Mouse (Mus musculus) spleen, embryonic (tissue): ENCODE results near the gene Brk1.

Experiments
- CTCF ChIA-PET: fragments of 350-600 bp; sonication (Branson Sonifier 250); formaldehyde crosslinking; loops from one replicate; lab custom pipeline; 2022; lab: Charles Lee

The Brk1 gene

DNA sequence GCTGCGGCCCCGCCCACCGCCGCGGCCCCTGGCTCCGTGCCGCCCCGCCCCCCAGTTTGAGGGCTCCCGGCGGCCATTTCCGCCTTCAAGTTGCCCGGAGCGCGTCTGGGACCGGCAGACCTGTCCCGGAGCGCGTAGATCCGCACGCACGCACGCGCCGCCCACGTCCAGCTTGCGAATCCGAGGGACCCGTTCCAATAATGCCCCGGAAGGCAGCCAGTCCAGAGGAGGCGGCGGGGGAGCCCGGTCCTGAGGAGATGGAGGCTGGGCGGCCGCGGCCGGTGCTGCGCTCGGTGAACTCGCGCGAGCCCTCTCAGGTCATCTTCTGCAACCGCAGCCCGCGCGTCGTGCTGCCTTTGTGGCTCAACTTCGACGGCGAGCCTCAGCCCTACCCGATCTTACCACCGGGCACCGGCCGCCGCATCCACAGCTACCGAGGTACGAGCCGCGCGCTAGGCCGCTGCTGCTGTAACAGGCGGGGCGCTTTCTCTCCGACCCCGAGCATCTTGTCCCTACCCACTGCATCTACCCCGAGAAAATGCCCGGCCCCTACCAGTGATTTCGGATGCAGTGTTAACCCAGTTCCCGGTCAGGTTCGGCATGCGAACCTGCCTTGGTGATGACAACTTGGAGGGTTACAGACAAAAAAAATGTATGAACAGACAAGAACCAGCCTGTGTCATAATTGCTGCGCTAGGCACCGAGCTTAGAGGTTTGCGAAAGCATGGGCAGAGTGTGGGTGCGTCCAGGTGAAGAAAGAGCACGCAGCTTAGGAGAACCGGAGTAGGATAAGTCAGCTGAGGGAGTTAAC lies 19.6 kb downstream of the Brk1 start, which contains the start of gene Vhl:
Gene Vhl, plus strand, starts transcription at position 19 of the 811 bp plus-strand sequence.
- CTCF ChIA-PET: interaction anchor here (0.6 to 0.7 kb wide), 2 partner anchors 82 to 1985 kb away, joined by 3 to 9 read pairs; no protein-coding TSS in a partner anchor

DNA sequence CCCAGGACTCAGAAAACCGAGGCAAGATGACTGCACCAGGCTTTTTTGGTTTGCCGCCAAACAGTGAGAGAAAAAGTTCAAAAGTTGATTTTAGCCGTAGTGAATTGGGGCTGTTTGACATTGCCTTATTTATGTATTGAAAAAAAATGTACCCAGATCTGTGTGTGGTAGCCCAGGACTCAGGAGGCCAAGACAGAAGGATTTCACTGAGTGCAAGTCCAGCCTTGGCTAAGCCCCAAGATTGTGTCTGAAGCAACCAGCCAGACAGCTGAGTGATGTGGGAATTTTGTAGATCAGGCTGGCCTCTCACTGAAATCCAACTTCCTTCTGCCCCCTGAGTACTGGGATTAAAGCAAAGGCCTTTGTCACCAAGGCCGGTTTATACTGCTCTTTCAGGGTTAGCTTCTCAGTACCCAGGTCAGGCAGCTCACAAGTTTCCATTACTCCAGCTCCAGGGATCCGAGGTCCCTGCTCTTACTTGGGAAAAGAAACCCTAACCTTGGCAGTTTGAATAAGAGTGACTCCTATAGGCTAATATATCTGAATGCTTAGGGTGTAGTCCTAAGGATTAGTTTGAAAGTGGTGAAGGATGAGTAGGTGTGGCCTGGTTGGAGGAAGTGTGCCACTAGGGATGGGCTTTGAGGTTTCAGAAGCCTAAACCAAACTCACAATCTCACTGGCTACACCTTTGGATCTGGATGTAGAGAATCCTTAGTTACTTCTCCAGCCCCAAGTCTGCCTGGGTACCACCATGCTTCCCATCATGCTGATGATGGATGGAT lies 20.6 kb downstream of the Brk1 start:
- CTCF ChIA-PET: interaction anchor here (0.7 kb wide), 1 partner anchor 1984 kb away, joined by 3 read pairs; no protein-coding TSS in a partner anchor

DNA sequence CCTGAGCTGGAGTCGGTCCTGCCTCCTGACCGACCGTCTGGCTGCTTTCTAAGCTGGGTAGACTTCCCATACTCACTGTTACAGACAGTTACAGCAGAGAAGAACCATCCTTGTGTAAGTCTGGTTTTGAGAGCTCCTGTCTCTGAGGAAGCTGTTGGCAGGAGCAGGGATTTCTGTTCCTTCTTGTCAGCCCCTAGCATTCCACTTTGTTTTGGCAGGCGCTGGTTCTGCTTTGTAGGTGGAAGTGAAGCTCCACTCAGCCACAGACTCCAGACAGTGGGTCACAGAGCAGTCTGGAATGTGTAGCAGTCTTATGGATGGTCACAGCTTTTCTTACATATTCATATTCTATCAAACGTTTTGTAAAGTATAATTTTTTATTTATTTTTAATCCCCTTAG lies 25.8 kb downstream of the Brk1 start:
- CTCF ChIA-PET: no interaction called here

DNA sequence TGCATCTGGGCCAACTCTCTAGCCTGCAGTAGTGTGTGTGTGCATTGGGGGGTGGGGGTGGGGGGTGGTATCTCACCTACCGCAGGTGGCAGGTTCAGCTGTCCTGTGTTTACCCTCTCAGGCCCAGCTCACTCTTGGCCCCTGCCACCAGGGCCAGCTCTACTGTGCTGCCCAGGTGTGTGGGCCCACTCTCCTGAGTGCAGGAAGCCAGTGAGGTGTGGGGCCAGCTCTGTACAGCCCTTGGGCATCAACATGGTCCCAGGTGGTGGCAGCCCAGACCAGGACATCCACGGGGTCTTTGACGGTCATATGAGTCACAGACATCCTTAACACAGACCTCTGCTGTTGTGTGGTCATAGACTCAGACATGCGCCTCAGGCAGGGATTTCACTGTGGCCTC lies 28.3 kb downstream of the Brk1 start:
- CTCF ChIA-PET: interaction anchor here (0.5 to 0.6 kb wide), 2 partner anchors 55 to 191 kb away, joined by 3 to 5 read pairs; no protein-coding TSS in a partner anchor

DNA sequence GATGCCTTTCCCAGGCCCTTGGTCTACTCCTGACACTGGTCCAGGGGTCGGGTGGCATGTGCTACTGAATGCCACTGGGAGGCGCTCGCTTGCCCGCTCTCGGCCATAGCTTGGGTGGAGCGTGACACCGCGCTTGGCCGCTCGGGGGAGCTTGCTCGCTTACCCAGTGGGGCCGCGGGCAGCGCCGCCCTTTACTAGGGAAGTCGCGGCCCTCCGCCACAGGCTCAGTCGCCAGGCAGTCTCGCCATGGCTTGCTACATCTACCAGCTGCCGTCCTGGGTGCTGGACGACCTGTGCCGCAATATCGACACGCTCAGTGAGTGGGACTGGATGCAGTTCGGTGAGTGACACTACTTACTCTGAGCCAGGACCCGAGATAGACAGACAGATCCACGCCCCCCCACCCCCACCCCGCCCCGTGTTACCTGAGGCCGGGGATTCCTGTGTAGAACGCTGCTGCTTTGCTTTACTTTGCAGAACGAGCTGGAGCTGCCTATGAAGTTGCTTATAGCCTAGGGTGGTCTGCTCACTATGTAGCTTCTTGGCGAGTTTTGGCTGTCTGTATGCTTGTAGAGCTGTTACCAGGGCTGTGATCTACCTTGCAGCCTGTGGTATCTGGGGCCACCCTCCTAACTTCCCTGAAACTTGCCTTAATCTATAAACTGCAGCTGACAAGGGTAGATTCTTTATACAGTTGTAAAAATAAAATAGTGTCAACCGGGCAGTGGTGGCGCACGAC lies 33.9 kb downstream of the Brk1 start, which contains the start of gene Irak2:
Gene Irak2, plus strand, starts transcription at position 166 of the 739 bp plus-strand sequence.
- CTCF ChIA-PET: interaction anchor here (0.6 to 1.1 kb wide), 7 partner anchors 16 to 822 kb away, joined by 3 to 6 read pairs (median 3); no protein-coding TSS in a partner anchor

DNA sequence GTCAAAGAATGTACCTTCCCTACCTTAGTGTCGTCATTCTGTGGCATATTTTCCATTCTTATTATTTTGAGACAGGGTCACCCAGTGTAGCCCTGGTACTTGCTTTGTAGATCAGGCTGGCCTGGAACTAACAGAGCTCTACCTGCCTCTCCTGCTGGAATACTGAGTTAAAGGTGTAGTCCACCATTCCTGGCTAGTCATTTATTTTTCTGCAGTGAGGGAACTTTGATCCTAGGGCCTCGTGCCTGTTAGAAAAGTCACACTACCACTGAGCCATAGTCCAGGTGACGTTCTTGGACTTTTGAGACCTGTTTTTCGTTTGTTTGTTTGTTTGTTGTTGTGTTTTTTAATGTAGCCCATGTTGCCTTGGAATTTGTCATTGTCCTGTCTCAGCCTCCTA lies 34.6 kb downstream of the Brk1 start:
- CTCF ChIA-PET: interaction anchor here (0.6 to 1.1 kb wide), 4 partner anchors 15 to 821 kb away, joined by 3 to 6 read pairs (median 3); no protein-coding TSS in a partner anchor

DNA sequence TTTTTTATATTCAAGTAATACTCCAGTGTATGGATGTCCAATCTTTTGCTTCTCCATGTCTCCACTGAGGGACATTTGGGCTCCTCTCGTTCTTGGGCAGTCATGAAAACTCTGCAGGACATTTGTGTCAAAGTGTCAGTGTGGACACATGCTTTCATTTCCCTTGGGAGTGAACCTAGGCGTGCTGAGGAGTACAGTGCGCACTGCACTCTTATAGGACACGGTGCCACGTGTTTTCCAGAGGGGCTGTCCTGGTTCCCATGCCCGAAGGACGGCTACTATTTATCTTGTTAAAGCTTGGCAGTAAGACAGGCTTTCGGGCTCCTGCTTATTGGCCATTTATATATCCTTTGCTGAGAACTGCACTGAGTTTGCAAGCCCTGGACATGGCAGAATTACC lies 38.0 kb downstream of the Brk1 start:
- CTCF ChIA-PET: no interaction called here

DNA sequence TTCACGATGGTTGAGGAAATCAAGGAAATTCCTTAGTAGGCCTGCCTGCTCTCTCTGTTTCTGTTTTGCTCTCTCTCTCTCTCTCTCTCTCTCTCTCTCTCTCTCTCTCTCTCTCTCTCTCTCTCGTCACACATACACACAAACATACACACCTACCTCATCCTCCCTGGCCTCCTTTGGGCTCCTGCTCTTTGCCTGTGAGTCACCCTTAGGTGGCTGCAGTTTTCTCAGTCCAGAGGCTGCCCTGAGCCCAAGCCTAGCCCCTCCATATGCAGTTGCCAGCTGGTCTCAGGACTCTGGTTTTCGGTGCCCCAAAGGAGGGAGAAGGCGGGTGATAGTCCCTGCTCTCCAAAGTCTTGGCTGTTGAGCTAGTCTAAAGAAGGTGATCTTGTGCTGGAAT lies 38.4 kb downstream of the Brk1 start:
- CTCF ChIA-PET: no interaction called here

DNA sequence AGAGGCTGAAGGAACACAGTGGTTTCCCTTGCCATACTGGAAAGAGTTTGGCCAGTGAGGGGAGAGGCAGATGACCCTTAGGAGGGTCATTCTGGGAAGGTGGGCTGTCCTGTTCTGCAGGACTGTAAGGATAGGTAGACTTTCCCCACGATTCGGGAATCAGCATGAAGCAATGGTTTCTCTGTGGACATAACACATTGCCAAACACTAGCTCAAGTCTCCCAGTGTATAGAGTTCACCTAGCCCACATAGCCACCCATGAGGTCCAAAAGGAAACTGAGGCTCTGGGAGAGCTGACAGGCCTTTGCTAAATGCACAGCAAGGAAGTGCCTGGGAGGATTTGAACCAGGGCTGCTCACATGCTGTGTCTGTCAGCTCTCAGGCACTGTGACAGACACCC lies 39.4 kb downstream of the Brk1 start:
- CTCF ChIA-PET: interaction anchor here (0.6 kb wide), 1 partner anchor 11 kb away, joined by 3 read pairs; no protein-coding TSS in a partner anchor

DNA sequence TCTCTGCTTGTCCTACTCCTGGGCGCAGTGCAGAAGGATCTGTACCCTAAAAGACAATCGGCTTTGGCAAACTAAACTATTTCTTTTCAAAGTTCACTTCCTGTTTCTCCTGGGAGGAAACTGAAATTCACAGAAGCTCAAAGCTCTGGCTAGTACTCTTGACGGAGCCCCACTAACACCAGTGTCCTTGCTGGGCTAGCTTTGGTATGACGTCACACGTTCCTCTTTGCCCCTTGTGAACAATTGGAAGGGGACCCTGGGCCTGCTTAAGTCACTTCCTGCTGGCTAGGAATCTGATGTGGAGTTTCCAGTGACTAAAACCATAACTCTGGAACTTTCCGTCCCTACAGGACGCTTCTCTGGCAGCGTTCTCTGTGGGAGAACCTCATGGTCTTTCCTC lies 40.2 kb downstream of the Brk1 start:
- CTCF ChIA-PET: interaction anchor here (0.5 to 0.6 kb wide), 2 partner anchors 10 to 371 kb away, joined by 3 read pairs; no protein-coding TSS in a partner anchor

DNA sequence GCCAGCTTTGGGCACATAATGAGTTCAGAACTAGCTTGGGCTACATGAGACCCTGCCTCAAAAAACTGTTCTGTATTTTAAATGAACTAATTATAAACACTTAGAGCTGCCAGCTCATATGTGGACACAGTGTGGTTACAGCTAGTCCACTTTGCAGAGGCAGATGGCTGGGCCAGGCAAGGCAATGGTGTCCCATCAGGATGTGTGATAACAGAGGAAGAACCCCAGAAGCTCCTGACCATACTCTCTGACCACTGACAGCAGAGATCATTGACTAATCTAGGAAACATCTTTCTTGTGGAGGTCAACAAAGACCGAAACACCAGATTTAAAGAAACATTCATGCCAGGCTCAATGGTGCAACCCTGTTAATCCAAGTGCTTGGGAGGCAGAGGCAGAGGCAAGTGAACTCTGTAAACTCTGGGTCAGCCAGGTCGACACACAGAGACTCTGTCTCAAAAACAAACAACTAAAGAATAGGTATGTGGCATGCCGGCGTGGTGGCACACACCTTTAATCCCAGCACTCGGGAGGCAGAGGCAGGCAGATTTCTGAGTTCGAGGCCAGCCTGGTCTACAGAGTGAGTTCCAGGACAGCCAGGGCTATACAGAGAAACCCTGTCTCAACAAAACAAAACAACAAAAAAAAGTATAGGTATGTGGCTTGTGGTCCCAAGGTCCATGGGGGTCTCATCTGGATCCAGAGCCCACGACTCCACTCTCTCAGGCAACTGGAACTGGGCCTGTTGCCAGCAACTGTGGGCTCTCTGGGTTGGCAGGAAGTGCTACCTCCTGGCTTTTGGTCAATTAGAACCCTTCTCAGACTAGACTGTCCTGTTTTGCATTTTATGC lies 45.0 kb downstream of the Brk1 start:
- CTCF ChIA-PET: interaction anchor here (0.6 kb wide), 1 partner anchor 10 kb away, joined by 3 read pairs; no protein-coding TSS in a partner anchor

DNA sequence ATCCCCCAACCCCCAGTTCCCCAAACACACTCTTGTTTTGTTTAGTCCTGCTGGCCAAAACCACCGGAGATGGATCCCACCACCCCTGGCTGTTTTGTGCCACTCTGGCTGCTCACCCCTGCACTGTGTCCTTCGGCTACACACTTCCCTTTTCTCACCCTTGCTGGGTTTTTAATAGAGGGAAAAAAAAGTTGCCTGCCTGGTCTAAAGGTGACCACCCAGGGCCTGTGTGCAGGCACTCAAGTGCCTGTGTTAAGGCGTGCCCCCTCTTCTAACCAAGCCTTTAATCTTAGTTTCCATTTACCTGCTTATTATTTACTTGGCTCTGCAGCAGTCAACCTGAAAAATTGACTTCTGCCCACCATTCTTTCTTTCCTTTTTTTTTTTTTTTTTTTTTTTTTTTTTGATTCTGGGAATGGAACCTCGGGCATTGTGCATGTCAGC lies 45.6 kb downstream of the Brk1 start:
- CTCF ChIA-PET: interaction anchor here (0.6 kb wide), 1 partner anchor 9 kb away, joined by 3 read pairs; no protein-coding TSS in a partner anchor

DNA sequence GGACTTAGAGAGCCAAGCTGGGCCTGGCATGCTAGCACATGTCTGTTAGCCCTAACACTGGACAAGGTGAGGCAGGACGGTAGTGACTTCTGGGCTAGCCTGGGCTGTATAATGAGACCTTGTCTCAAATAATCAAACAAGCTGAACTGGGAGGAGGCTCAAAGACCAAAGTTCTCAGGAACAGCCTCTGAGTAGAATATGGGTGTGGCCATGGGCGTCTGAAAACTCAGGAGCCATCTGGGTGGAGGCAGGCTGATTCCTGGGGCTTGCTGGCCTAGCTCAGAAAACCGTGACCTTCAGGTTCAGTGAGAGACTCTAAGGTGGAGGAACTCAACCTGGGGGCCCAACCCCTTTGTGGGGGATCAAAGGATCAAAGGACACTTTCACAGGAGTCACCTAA lies 47.1 kb downstream of the Brk1 start:
- CTCF ChIA-PET: interaction anchor here (0.5 kb wide), 1 partner anchor 253 kb away, joined by 3 read pairs; no protein-coding TSS in a partner anchor

DNA sequence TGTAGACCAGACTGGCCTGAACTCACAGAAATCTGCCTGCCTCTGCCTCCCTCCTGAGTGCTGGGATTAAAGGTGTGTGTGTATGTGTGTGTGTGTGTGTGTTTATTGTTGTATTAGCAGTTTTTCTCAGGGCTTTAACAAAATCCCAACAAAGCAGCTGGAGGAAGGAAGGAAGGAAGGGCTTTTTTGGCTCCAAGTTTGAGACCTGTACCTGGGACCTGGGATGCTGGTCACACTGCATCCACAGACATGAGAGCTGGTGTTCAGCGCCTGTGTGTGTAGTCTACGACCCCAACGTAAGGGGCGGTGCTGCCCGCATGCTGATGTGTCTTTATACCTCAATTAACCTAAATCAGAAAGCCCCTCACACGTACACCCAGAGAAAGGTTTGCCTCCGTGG lies 49.0 kb downstream of the Brk1 start:
- CTCF ChIA-PET: interaction anchor here (2.2 kb wide), 1 partner anchor 24 kb away, joined by 6 read pairs; no protein-coding TSS in a partner anchor

DNA sequence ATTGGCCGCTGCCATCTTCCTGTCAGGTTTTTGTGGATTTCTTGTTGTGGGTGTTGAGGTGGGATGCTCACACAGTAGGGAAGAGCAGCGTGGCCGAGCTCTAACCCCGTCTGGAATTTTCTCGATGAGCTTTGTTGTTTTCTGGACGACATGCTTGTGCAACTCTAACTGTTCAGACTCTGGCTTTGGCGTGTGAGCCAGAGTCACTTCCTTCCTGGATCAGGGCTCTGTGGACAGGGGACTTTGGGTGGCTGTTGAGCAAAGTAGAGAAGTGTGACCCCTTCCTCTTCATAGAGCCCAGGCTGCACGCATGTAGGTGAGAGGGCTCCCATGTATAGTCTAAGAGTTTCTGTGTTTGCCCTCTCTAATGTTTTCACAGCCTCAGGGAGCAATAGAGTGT lies 49.5 kb downstream of the Brk1 start:
- CTCF ChIA-PET: interaction anchor here (0.7 to 2.2 kb wide), 3 partner anchors 10 to 23 kb away, joined by 3 to 6 read pairs (median 3); partner anchors contain the start of gene Irak2

DNA sequence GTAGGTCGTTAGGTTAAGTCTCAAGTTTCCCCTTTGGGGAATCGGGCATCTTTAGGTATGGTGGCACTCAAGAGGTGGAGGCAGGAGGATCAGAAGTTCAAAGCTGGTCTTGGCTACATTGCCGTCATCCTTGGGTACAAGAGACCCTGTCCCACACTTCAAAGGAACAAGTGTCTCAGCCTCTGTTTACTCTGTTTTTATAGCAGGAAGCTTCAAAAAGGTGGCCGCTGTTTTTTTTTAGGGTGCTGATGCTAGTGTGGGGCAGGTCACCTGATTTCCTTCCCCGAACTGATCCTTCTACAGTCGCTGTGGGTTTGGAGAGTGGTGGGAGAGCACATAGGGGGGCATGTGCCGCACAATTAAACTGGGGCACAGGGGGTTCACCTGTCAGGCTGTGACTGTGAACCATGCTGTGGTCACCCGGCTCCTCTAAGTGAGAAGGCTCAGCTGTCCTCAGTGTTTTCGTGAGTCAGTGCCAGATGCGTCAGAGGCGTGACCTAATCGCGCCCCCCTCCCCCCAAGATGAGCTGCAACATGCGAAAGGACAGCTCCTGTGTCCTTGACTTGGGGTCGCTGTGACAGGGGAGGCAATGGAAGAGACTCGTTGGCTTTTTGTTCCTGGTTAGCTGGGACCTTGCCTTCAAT lies 50.3 kb downstream of the Brk1 start:
- CTCF ChIA-PET: interaction anchor here (0.7 to 2.2 kb wide), 5 partner anchors 11 to 41 kb away, joined by 3 to 6 read pairs (median 3); partner anchors contain the start of gene Irak2

DNA sequence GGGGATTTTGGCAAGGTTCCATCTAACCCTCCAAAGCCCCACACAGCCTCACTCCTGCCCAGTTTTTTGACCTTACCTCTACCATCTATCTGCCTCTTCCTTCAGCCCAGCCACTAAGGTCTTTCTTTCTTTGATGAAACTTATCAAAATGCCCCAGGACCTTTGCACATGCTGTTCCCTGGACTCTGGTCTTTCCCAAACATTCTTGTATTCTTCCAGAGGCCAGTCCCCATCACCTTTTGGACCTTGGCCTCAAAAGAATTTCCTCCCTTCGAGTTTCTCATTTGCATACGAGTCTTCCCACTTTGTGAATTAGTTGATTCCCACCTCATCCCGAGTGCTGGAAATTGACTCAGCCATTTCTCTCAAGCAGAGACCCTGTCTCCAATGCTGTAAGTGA lies 50.9 kb downstream of the Brk1 start:
- CTCF ChIA-PET: interaction anchor here (0.9 to 2.2 kb wide), 3 partner anchors 12 to 40 kb away, joined by 3 to 6 read pairs (median 4); no protein-coding TSS in a partner anchor

DNA sequence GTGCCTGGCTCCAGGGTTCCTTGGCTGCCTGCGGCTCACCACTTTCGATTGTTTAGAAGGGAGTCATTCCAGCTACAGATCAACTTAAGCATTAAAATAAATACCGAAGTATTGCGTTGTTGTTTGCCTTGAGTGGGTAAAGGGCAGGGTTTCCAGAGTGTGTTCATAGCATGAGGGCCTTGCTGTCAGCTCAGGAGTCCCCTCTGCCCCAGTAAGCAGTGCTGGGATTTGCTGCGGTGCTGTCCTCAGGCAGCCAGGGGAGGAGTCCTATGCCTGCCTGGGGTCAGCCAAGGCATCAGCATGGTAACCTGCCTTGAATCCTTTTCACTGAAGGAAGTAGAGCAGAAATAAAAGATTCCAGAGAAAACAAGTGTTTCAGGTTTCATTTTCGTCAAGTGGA lies 52.3 kb downstream of the Brk1 start:
- CTCF ChIA-PET: interaction anchor here (0.8 kb wide), 1 partner anchor 34 kb away, joined by 9 read pairs; no protein-coding TSS in a partner anchor

DNA sequence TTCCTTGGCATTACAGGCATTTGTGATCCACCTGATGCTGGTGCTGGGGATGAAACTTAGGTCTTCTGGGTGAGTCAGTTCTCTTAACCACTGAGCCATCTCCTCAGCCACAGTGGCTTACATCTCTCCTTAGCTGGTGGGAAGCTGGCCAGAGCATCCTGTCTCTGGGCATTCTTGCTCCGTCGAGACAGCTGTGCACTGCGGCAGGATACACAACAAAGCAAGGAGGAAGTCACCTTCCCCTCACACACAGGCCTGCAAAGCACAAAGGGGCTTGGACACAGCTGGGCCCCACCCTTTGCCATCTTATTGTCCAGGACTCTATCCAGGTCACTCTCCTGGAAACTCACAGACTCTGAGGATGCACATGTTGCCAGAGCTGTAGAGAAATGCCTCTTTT lies 53.7 kb downstream of the Brk1 start:
- CTCF ChIA-PET: interaction anchor here (0.8 to 1.0 kb wide), 2 partner anchors 15 to 18 kb away, joined by 3 read pairs; no protein-coding TSS in a partner anchor
